Mouse (Mus musculus): ENCODE measurements around the gene Tcf15. TPM values are rescaled to one million over a fixed set of nuclear protein-coding genes. Genes with fewer than 3 reads are reported as not detected.

Gene Tcf15
- polyA plus RNA-seq, 1 experiment from 2014 or later: 10.0 TPM

GRCm38 (mm10) chr2:152197301-152197712, 53.9 kb downstream of the Tcf15 start:
- Histone ChIP-seq H3K27me3 (ENCODE audit: insufficient read depth, low read length) (no peaks in the 10 kb centered on the region), H3K4me3 (ENCODE audit: low read length) (no peak overlapping the region), H3K9me3 (ENCODE audit: low read length) (no peaks in the 10 kb centered on the region), H3K4me1 (ENCODE audit: insufficient read depth, low read length) (no peaks in the 10 kb centered on the region), H3K36me3 (ENCODE audit: insufficient read depth, low read length) (no peaks in the 10 kb centered on the region), H3K27ac (ENCODE audit: low read length) (no peak overlapping the region), H3K9ac (replicated peaks; ENCODE audit: low read length) (no peak overlapping the region), H3K4me2 (replicated peaks; ENCODE audit: low read depth, low read length) (no peak overlapping the region)
- 45% methylated on average over 10 of the region's 10 CpGs for WGBS
- ATAC-seq (ENCODE audit: low FRiP score, low TSS enrichment): peak; percentile 79

Other genes starting within 250 kb of the Tcf15 start
- gene Angpt4, start 232.4 kb upstream of the Tcf15 start, polyA plus RNA-seq (2015; fragmentation: Nextera tagmentation; extraction: Ambion mirVana): 2.8 and 3.0 TPM in 2 replicates
- gene Fam110a, start 163.3 kb upstream of the Tcf15 start, polyA plus RNA-seq (2015; fragmentation: Nextera tagmentation; extraction: Ambion mirVana): 32.1 and 34.9 TPM in 2 replicates
- 25.2 and 28.2 TPM in 2 replicates for gene Slc52a3, start 147.1 kb upstream of the Tcf15 start, polyA plus RNA-seq (2015; fragmentation: Nextera tagmentation; extraction: Ambion mirVana)
- not detected in 2 replicates for gene Scrt2, start 62.0 kb upstream of the Tcf15 start, polyA plus RNA-seq (2015; fragmentation: Nextera tagmentation; extraction: Ambion mirVana)
- gene Srxn1, start 38.0 kb upstream of the Tcf15 start, polyA plus RNA-seq (2015; fragmentation: Nextera tagmentation; extraction: Ambion mirVana): 16.1 and 17.9 TPM in 2 replicates
- gene Csnk2a1, start 83.3 kb downstream of the Tcf15 start, polyA plus RNA-seq (2015; fragmentation: Nextera tagmentation; extraction: Ambion mirVana): 90.5 and 95.1 TPM in 2 replicates
- 41.1 and 41.8 TPM in 2 replicates for gene Tbc1d20, start 150.3 kb downstream of the Tcf15 start, polyA plus RNA-seq (2015; fragmentation: Nextera tagmentation; extraction: Ambion mirVana)
- gene Rbck1, start 189.1 kb downstream of the Tcf15 start, polyA plus RNA-seq (2015; fragmentation: Nextera tagmentation; extraction: Ambion mirVana): 93.4 and 96.6 TPM in 2 replicates
- gene Trib3, start 200.5 kb downstream of the Tcf15 start, polyA plus RNA-seq (2015; fragmentation: Nextera tagmentation; extraction: Ambion mirVana): 1.8 and 1.9 TPM in 2 replicates
- 0.91 and 1.6 TPM in 2 replicates for gene Nrsn2, start 233.1 kb downstream of the Tcf15 start, polyA plus RNA-seq (2015; fragmentation: Nextera tagmentation; extraction: Ambion mirVana)